Comparison of ENCODE assay signal across 11 mouse cellular contexts in genomic region chr11:107310338-107311121, GRCm38 (mm10).
DNase-seq lines count a peak whose midpoint lies in the region; ATAC-seq and TF ChIP-seq lines count a peak whose summit lies in the region.
"Had no signal": no experiment of that assay in that cellular context is flagged by ENCODE, and none has a peak within 500 bp of the region (broad histone marks: within the 10 kb centered on the region; RNA-seq: fewer than 3 reads in every experiment).

No protein-coding gene starts in this region.

- peak overlapping the region; percentile 44; the same call in 1 of the 2 replicates for H3K27ac ChIP-seq in forebrain, embryonic 16.5 days (ENCODE audit: low read length)
- H3K27ac ChIP-seq in forebrain, embryonic 11.5 days (ENCODE audit: low read depth, low read length): no peak overlapping the region
- H3K27ac ChIP-seq in kidney, embryonic 16.5 days (ENCODE audit: low read length): peak overlapping the region; percentile 25; the same call in 1 of the 2 replicates
- H3K27ac ChIP-seq in ES-Bruce4 (ENCODE audit: insufficient read depth, low read length): peak overlapping the region; percentile 37
- H3K27ac ChIP-seq in liver, embryonic 16.5 days (ENCODE audit: low read length): no peak overlapping the region
- H3K27ac ChIP-seq: macrophage had no signal

- 79% methylated on average over 20 of the region's 20 CpGs for WGBS in forebrain, embryonic 16.5 days
- 89% methylated on average over 20 of the region's 20 CpGs for WGBS in forebrain, embryonic 11.5 days
- 74% methylated on average over 20 of the region's 20 CpGs for WGBS in kidney, embryonic 16.5 days
- WGBS in liver, embryonic 16.5 days (ENCODE audit: insufficient replicate concordance): 56% methylated on average over 20 of the region's 20 CpGs

- H3K4me1 ChIP-seq in forebrain, embryonic 16.5 days (replicated peaks; ENCODE audit: control insufficient read depth, insufficient read depth, low read length): no peaks in the 10 kb centered on the region; the same call in 1 of the 2 replicates
- no peaks in the 10 kb centered on the region for H3K4me1 ChIP-seq in forebrain, embryonic 11.5 days (replicated peaks; ENCODE audit: control insufficient read depth, insufficient read depth, low read length)
- H3K4me1 ChIP-seq in kidney, embryonic 16.5 days (ENCODE audit: insufficient read depth, low read length): no peaks in the 10 kb centered on the region; the same call in 1 of the 2 replicates
- H3K4me1 ChIP-seq in ES-Bruce4 (ENCODE audit: control insufficient read depth, insufficient read depth, low read length): no peaks in the 10 kb centered on the region
- no peaks in the 10 kb centered on the region for H3K4me1 ChIP-seq in liver, embryonic 16.5 days (ENCODE audit: control insufficient read depth, low read depth, low read length)

- H3K9ac ChIP-seq in forebrain, embryonic 16.5 days (replicated peaks; ENCODE audit: low read depth, low read length): no peak overlapping the region; the same call in 1 of the 2 replicates
- no peak overlapping the region for H3K9ac ChIP-seq in forebrain, embryonic 11.5 days (ENCODE audit: low read length)
- no peak overlapping the region for H3K9ac ChIP-seq in kidney, embryonic 16.5 days (replicated peaks; ENCODE audit: low read length)
- no peak overlapping the region for H3K9ac ChIP-seq in ES-Bruce4 (ENCODE audit: low read depth, poor library complexity, severe bottlenecking)
- H3K9ac ChIP-seq in liver, embryonic 16.5 days (ENCODE audit: low read depth, low read length): no peak overlapping the region

- peaks cover 6% of the 10 kb centered on the region for H3K36me3 ChIP-seq in forebrain, embryonic 16.5 days (ENCODE audit: control insufficient read depth, insufficient read depth)
- H3K36me3 ChIP-seq in forebrain, embryonic 11.5 days (ENCODE audit: control insufficient read depth, insufficient read depth, low read length): no peaks in the 10 kb centered on the region; the same call in 1 of the 2 replicates
- peaks cover 5% of the 10 kb centered on the region for H3K36me3 ChIP-seq in kidney, embryonic 16.5 days (ENCODE audit: insufficient read depth, low read length)
- no peaks in the 10 kb centered on the region for H3K36me3 ChIP-seq in ES-Bruce4 (ENCODE audit: control insufficient read depth, insufficient read depth, low read length, poor library complexity, severe bottlenecking)
- no peaks in the 10 kb centered on the region; the same call in 1 of the 2 replicates for H3K36me3 ChIP-seq in liver, embryonic 16.5 days (ENCODE audit: control insufficient read depth, insufficient read depth)

- H3K27me3 ChIP-seq in forebrain, embryonic 16.5 days (replicated peaks; ENCODE audit: control insufficient read depth, insufficient read depth, low read length): no peaks in the 10 kb centered on the region
- no peaks in the 10 kb centered on the region for H3K27me3 ChIP-seq in forebrain, embryonic 11.5 days (ENCODE audit: control insufficient read depth, insufficient read depth, low read length)
- no peaks in the 10 kb centered on the region for H3K27me3 ChIP-seq in kidney, embryonic 16.5 days (ENCODE audit: insufficient read depth, low read length)
- no peaks in the 10 kb centered on the region for H3K27me3 ChIP-seq in ES-Bruce4 (ENCODE audit: control insufficient read depth, insufficient read depth, low read length, poor library complexity, severe bottlenecking)
- no peaks in the 10 kb centered on the region for H3K27me3 ChIP-seq in liver, embryonic 16.5 days (ENCODE audit: control insufficient read depth, insufficient read depth, low read depth, low read length)

- no peak overlapping the region for H3K4me3 ChIP-seq in forebrain, embryonic 16.5 days (replicated peaks; ENCODE audit: low read length)
- no peak overlapping the region for H3K4me3 ChIP-seq in forebrain, embryonic 11.5 days (ENCODE audit: low read depth, low read length)
- H3K4me3 ChIP-seq in kidney, embryonic 16.5 days (ENCODE audit: low read length): no peak overlapping the region
- H3K4me3 ChIP-seq in ES-Bruce4 (ENCODE audit: low read depth, low read length): no peak overlapping the region
- H3K4me3 ChIP-seq in liver, embryonic 16.5 days (ENCODE audit: low read depth, low read length): no peak overlapping the region

- no peak overlapping the region for H3K4me2 ChIP-seq in forebrain, embryonic 16.5 days (ENCODE audit: low read length)
- no peak overlapping the region for H3K4me2 ChIP-seq in forebrain, embryonic 11.5 days (ENCODE audit: low read depth, low read length, severe bottlenecking)
- 0 out of 2 replicates have a peak overlapping the region, but pooled peaks have one; percentile 13 for H3K4me2 ChIP-seq in kidney, embryonic 16.5 days (replicated peaks; ENCODE audit: low read depth, low read length)
- H3K4me2 ChIP-seq in liver, embryonic 16.5 days (ENCODE audit: low read depth, low read length): no peak overlapping the region

- TF ChIP-seq EP300 in ES-Bruce4 (IDR thresholded peaks at IDR 0.05; ENCODE audit: insufficient read depth, low read depth, low read length): peak; percentile 63; the same call in 1 of the 2 replicates

- H3K9me3 ChIP-seq in forebrain, embryonic 16.5 days (ENCODE audit: control insufficient read depth, low read length): peaks cover 4% of the 10 kb centered on the region
- no peaks in the 10 kb centered on the region for H3K9me3 ChIP-seq in forebrain, embryonic 11.5 days (ENCODE audit: control insufficient read depth, low read length)
- H3K9me3 ChIP-seq in kidney, embryonic 16.5 days (ENCODE audit: low read length): no peaks in the 10 kb centered on the region
- no peaks in the 10 kb centered on the region for H3K9me3 ChIP-seq in ES-Bruce4 (replicated peaks; ENCODE audit: control insufficient read depth, insufficient read depth, low read length, poor library complexity, severe bottlenecking)
- H3K9me3 ChIP-seq in liver, embryonic 16.5 days (replicated peaks; ENCODE audit: control insufficient read depth, low read length): no peaks in the 10 kb centered on the region

- no peak for TF ChIP-seq CTCF in ES-Bruce4 (IDR thresholded peaks at IDR 0.05; ENCODE audit: low read depth, low read length)

- DNase-seq in forebrain, embryonic 11.5 days (ENCODE audit: low spot score): no peak
- no peak for DNase-seq in kidney, postnatal 25 days
- no peak for DNase-seq in retina, embryonic 14.5 days (ENCODE audit: low spot score)
- DNase-seq: cerebellum, adult 18-20 months had no signal

- no peak for TF ChIP-seq POLR2A in ES-Bruce4 (IDR thresholded peaks at IDR 0.05; ENCODE audit: insufficient read depth, low read length)

- ATAC-seq in forebrain, embryonic 16.5 days: peak; percentile 49; the same call in 1 of the 2 replicates
- no peak for ATAC-seq in forebrain, embryonic 11.5 days (replicated peaks; ENCODE audit: low FRiP score)
- ATAC-seq in kidney, embryonic 16.5 days (ENCODE audit: low FRiP score, low TSS enrichment): 0 out of 2 replicates have a peak, but pooled peaks have one; percentile 27
- peak; percentile 39; the same call in 1 of the 2 replicates for ATAC-seq in liver, embryonic 16.5 days (ENCODE audit: low read depth)
- no peak for ATAC-seq in granulocyte monocyte progenitor cell, adult 5-6 weeks (replicated peaks; ENCODE audit: poor library complexity, severe bottlenecking)
- ATAC-seq: inflammation-experienced regulatory T-cells, adult 6 months had no signal

Comparison
In these comparisons a context has a peak if more than half of its experiments do, and no peak if none do; other contexts are left out.
1. ATAC-seq: peak in forebrain, embryonic 16.5 days (single experiment), kidney, embryonic 16.5 days (single experiment) and liver, embryonic 16.5 days (single experiment); none in forebrain, embryonic 11.5 days (single experiment) and granulocyte monocyte progenitor cell, adult 5-6 weeks (single experiment).
2. H3K27ac ChIP-seq: peak in forebrain, embryonic 16.5 days (single experiment), kidney, embryonic 16.5 days (single experiment) and ES-Bruce4 (single experiment); none in forebrain, embryonic 11.5 days (single experiment) and liver, embryonic 16.5 days (single experiment).